Mouse (Mus musculus) heart, adult 2 months (tissue): ENCODE measurements around the gene Slc2a8.

Experiments
- CTCF ChIP-seq: fragments of 200-600 bp; IDR thresholded peaks from 2 replicates; pipeline ENCODE4 v1.8.1; 2022; ENCODE audit warnings: antibody characterized with exemption, mild to moderate bottlenecking, moderate library complexity
- EP300 ChIP-seq: fragments of 200-500 bp; IDR thresholded peaks from 2 replicates; pipeline ENCODE4 v1.6.1; 2011; ENCODE audit warnings: low read depth, low read length, control low read depth; ENCODE audit not compliant: insufficient read depth
- POLR2A ChIP-seq: fragments of 200-500 bp; IDR thresholded peaks from 2 replicates; pipeline ENCODE4 v1.6.1; 2011; ENCODE audit warnings: mild to moderate bottlenecking, low read depth, low read length, control low read depth; ENCODE audit not compliant: insufficient read depth

DNA sequence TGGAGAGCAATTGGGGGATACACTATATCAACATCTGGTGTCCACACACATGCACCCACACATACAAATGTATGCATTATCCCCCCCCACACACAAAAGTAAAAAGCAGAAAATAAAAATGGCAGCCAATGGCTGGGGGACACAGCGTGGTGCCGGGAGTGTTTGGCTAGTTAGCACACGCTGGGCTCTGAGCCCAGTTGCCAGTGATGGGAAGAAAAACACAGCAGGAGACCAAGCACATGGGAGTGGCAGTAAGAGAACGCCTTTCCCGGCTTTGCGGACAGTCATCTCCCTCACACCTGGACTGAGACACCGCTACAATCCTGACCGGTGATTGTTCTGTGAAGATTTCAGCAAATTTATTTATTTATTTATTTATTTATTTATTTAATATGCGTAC lies 10.6 kb downstream of the Slc2a8 start:
- no peak for TF ChIP-seq EP300
- TF ChIP-seq CTCF, result no peak
- TF ChIP-seq POLR2A, result no peak
